Mouse (Mus musculus): ENCODE measurements around the gene Hdac7. TPM values are rescaled to one million over a fixed set of nuclear protein-coding genes. Genes with fewer than 3 reads are reported as not detected.

Hdac7 gene
- total and polyA plus RNA-seq, 3 experiments = 19.8 to 55.2 (median 21.7) TPM

- Histone ChIP-seq H3K4me3 (replicated peaks in 1 of 3; ENCODE audit: low read depth in 2 of 3, low read length in 2 of 3, poor library complexity in 1 of 3) (no peak overlapping the region), H3K27ac (ENCODE audit: insufficient read depth, low read depth) (no peak overlapping the region), H3K9me3 (replicated peaks; ENCODE audit: low read length) (no peaks in the 10 kb centered on the region), H3K4me1 (ENCODE audit: control insufficient read depth in 1 of 2, insufficient read depth in 2 of 2) (peaks cover 0 to 8% of the 10 kb centered on the region in 2 experiments; a peak in 1 of 4 replicates), H3K4me2 (ENCODE audit: insufficient read depth, low read depth, poor library complexity, severe bottlenecking) (no peak overlapping the region), H3K36me3 (replicated peaks in 1 of 2; ENCODE audit: control insufficient read depth in 1 of 2, insufficient read depth in 1 of 2, low read length in 1 of 2) (no peaks in the 10 kb centered on the region), H3K9ac (ENCODE audit: insufficient read depth, low read depth) (no peak overlapping the region), H3K79me2 (replicated peaks; ENCODE audit: control insufficient read depth, extremely low read depth, insufficient read depth, poor library complexity, severe bottlenecking) (no peaks in the 10 kb centered on the region), H3K27me3 (replicated peaks) (peaks cover 5% of the 10 kb centered on the region)
- in situ Hi-C loops (cut with MboI; ENCODE audit: low pct_ligation_motif_present, low pct_unique_long_range_greater_than_20kb, low sequenced_read_pairs) = no loop called here
- dilution Hi-C loops (cut with MboI; ENCODE audit: extremely low pct_ligation_motif_present, extremely low pct_unique_long_range_greater_than_20kb, low sequenced_read_pairs) = no loop called here
- no peak for DNase-seq (ENCODE audit: extremely low read depth)
- no peak for TF ChIP-seq UBTF (IDR thresholded peaks at IDR 0.05; ENCODE audit: low read depth, low read length)
- no peak for TF ChIP-seq EP300 (IDR thresholded peaks at IDR 0.05; ENCODE audit: low read length)
- no peak for TF ChIP-seq KAT2A (IDR thresholded peaks at IDR 0.05; ENCODE audit: insufficient replicate concordance, low read length)
- no peak for TF ChIP-seq E2F4 (IDR thresholded peaks at IDR 0.05; ENCODE audit: insufficient replicate concordance, low read depth, low read length)
- TF ChIP-seq PAX5 (IDR thresholded peaks at IDR 0.05; ENCODE audit: low read length) = no peak
- TF ChIP-seq NELFE (IDR thresholded peaks at IDR 0.05; ENCODE audit: low read depth, low read length) = no peak
- no peak for TF ChIP-seq CHD2 (IDR thresholded peaks at IDR 0.05; ENCODE audit: low read length)
- TF ChIP-seq MAX (IDR thresholded peaks at IDR 0.05; ENCODE audit: low read length) = no peak
- TF ChIP-seq MEF2A (IDR thresholded peaks at IDR 0.05; ENCODE audit: borderline replicate concordance, low read depth, low read length) = no peak
These were observed 31.5 kb upstream of the Hdac7 start for GRCm38 (mm10) chr15:97875784-97876183.

- H3K36me3 ChIP-seq (replicated peaks in 1 of 2; ENCODE audit: control insufficient read depth in 1 of 2, insufficient read depth in 1 of 2, low read length in 1 of 2) = no peaks in the 10 kb centered on the region
- H3K4me3 ChIP-seq (replicated peaks in 1 of 3; ENCODE audit: low read depth in 2 of 3, low read length in 2 of 3, poor library complexity in 1 of 3) = no peak overlapping the region
- in situ Hi-C loops (cut with MboI; ENCODE audit: low pct_ligation_motif_present, low pct_unique_long_range_greater_than_20kb, low sequenced_read_pairs) = loop anchor here (25.0 kb wide), 1 partner anchor 289 kb away; the partner anchor contains the start of genes Asb8 and Ccdc184
- no peak overlapping the region for H3K4me2 ChIP-seq (ENCODE audit: insufficient read depth, low read depth, poor library complexity, severe bottlenecking)
- H3K27me3 ChIP-seq (replicated peaks) = peaks cover 8% of the 10 kb centered on the region
- TF ChIP-seq MAFK (IDR thresholded peaks at IDR 0.05; ENCODE audit: insufficient replicate concordance, low read length) (no peak), TBP (conservative IDR thresholded peaks at IDR 0.05; ENCODE audit: low read depth, low read length) (no peak), PAX5 (IDR thresholded peaks at IDR 0.05; ENCODE audit: low read length) (no peak), RCOR1 (conservative IDR thresholded peaks at IDR 0.05; ENCODE audit: low read depth, low read length) (no peak), ETS1 (conservative IDR thresholded peaks at IDR 0.05; ENCODE audit: low read depth, low read length) (no peak), MAZ (IDR thresholded peaks at IDR 0.05; ENCODE audit: low read depth, low read length) (no peak), POLR2AphosphoS2 (IDR thresholded peaks at IDR 0.05; ENCODE audit: low read depth, low read length) (no peak), USF1 (IDR thresholded peaks at IDR 0.05; ENCODE audit: low read depth, low read length) (no peak), E2F4 (IDR thresholded peaks at IDR 0.05; ENCODE audit: insufficient replicate concordance, low read depth, low read length) (no peak), BHLHE40 (IDR thresholded peaks at IDR 0.05; ENCODE audit: low read depth, low read length) (no peak)
- no peak overlapping the region for H3K27ac ChIP-seq (ENCODE audit: insufficient read depth, low read depth)
- dilution Hi-C loops (cut with MboI; ENCODE audit: extremely low pct_ligation_motif_present, extremely low pct_unique_long_range_greater_than_20kb, low sequenced_read_pairs) = no loop called here
- no peaks in the 10 kb centered on the region for H3K9me3 ChIP-seq (replicated peaks; ENCODE audit: low read length)
- H3K4me1 ChIP-seq (ENCODE audit: control insufficient read depth in 1 of 2, insufficient read depth in 2 of 2) = peaks cover 0 to 8% of the 10 kb centered on the region in 2 experiments; a peak in 1 of 4 replicates
- H3K79me2 ChIP-seq (replicated peaks; ENCODE audit: control insufficient read depth, extremely low read depth, insufficient read depth, poor library complexity, severe bottlenecking) = no peaks in the 10 kb centered on the region
- H3K9ac ChIP-seq (ENCODE audit: insufficient read depth, low read depth) = no peak overlapping the region
- no peak for DNase-seq (ENCODE audit: extremely low read depth)
These were observed 29.4 kb upstream of the Hdac7 start for GRCm38 (mm10) chr15:97873717-97874116.

Measured in CH12.LX (cell line).